Mouse (Mus musculus): ENCODE results near the gene Qpctl. TPM values are rescaled to one million over a fixed set of nuclear protein-coding genes. Genes with fewer than 3 reads are reported as not detected.
A peak's percentile ranks its signal among the peaks of the same experiment; 100 is the strongest.

The Qpctl gene
- polyA plus RNA-seq, 1 experiment from 2014 or later = 9.5 TPM

DNA sequence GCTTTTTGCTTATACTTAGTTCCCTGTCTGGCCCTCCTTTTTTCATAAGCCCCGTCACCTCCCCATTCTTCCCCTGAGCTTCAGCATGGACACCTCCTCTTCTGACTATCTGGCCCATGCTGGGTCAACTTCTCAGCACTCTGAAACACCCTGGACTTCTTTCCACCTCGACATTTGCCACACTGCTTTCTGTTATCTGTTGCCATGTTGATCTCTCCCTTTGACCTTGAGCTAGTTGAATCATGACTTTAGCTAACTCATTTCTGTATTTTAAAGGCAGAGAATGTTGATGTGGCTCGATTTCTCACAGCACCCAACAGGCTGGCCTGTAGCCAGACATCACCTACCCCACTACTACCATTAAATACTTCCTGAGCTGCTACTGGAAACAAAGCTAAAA lies 41.7 kb downstream of the Qpctl start:
- H3K27me3 ChIP-seq (replicated peaks; ENCODE audit: control insufficient read depth, insufficient read depth, low read length) = 0 out of 2 replicates have a peak, but pooled peaks cover 3% of the 10 kb centered on the region
- H3K4me1 ChIP-seq (replicated peaks; ENCODE audit: control insufficient read depth, insufficient read depth, low read length) = no peaks in the 10 kb centered on the region
- no peak overlapping the region for H3K4me3 ChIP-seq (ENCODE audit: low read depth, low read length)
- no peaks in the 10 kb centered on the region for H3K9me3 ChIP-seq (ENCODE audit: control insufficient read depth, low read length)
- no peaks in the 10 kb centered on the region for H3K36me3 ChIP-seq (ENCODE audit: control insufficient read depth, insufficient read depth, low read length)
- WGBS = 53% methylated on average over 3 of the region's 3 CpGs
- H3K27ac ChIP-seq (ENCODE audit: low read depth, low read length) = no peak overlapping the region
- DNase-seq (ENCODE audit: low spot score) = no peak
- ATAC-seq (replicated peaks; ENCODE audit: low FRiP score) = no peak
- no peak overlapping the region for H3K9ac ChIP-seq (ENCODE audit: low read depth, low read length)
- H3K4me2 ChIP-seq = no peak overlapping the region

DNA sequence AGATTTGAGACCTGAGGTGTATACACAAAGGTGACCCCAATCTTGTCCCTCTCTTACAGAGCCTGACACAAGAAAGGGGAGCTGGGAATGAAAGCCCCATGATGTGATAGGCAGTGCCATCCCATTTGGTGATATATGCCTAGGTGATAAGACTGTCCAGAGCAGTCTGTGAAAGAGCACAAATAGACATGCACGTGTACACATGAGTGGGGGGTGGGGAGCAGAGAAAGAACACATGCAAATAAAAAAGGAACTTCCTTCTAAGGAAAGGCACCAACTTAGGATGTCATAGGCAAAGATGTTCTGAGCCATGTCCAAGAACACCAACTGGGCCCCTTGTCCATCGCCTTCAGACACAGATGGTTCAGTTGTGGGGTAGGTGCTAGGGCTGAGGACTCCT lies 44.6 kb downstream of the Qpctl start:
- DNase-seq (ENCODE audit: low spot score) = no peak
- Histone ChIP-seq H3K27ac (ENCODE audit: low read depth, low read length) (no peak overlapping the region), H3K9ac (ENCODE audit: low read depth, low read length) (no peak overlapping the region), H3K4me2 (no peak overlapping the region), H3K4me1 (replicated peaks; ENCODE audit: control insufficient read depth, insufficient read depth, low read length) (no peaks in the 10 kb centered on the region), H3K36me3 (ENCODE audit: control insufficient read depth, insufficient read depth, low read length) (no peaks in the 10 kb centered on the region), H3K9me3 (ENCODE audit: control insufficient read depth, low read length) (no peaks in the 10 kb centered on the region), H3K4me3 (ENCODE audit: low read depth, low read length) (no peak overlapping the region), H3K27me3 (replicated peaks; ENCODE audit: control insufficient read depth, insufficient read depth, low read length) (peaks cover 10% of the 10 kb centered on the region)
- ATAC-seq (replicated peaks; ENCODE audit: low FRiP score) = no peak
- WGBS = 67% methylated on average over 2 of the region's 2 CpGs

DNA sequence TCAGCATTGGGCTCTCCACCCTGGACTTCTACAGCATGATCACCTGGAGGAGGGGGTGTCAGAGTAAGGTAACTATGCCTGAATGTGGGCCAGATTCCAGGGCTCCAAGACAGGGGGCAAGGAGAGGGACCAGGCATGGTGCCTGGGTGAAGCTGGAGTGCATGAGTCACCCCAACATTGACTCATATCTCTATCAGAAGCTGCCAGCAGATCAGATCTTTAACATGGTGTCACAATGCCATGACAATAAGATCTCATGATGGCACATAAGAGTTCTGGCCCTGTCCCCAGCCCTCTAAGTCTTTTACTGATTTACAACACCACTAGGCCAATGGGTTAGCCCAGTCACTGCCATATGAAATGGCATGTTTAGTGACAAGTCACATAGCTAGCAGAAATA lies 45.4 kb downstream of the Qpctl start:
- Histone ChIP-seq H3K27me3 (replicated peaks; ENCODE audit: control insufficient read depth, insufficient read depth, low read length) (peaks cover 16% of the 10 kb centered on the region), H3K9me3 (ENCODE audit: control insufficient read depth, low read length) (no peaks in the 10 kb centered on the region)
- ATAC-seq (replicated peaks; ENCODE audit: low FRiP score) = no peak

DNA sequence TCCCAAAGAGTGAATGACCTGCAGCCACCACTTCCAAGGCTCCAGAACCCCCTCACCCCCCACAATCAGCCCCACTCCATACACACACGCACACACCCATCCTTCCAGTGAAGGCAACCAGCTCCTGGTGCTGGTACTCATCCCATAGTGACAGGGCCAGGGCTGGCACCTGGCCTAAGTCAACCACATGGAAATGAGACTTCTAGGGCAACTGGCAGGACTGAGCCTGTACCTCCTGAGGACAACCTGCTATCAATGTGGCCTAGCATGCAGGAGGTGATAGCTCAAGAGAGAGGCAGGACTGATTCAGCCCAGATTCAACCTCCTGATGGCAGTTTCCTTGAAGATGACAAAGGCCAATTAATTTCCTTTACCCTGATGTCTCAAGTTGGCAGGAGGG lies 48.8 kb downstream of the Qpctl start:
- Histone ChIP-seq H3K4me2 (no peak overlapping the region), H3K36me3 (ENCODE audit: control insufficient read depth, insufficient read depth, low read length) (peaks cover 2% of the 10 kb centered on the region; the same call in 1 of the 2 replicates), H3K9ac (ENCODE audit: low read depth, low read length) (no peak overlapping the region), H3K27ac (ENCODE audit: low read depth, low read length) (no peak overlapping the region), H3K4me1 (replicated peaks; ENCODE audit: control insufficient read depth, insufficient read depth, low read length) (peaks cover 18% of the 10 kb centered on the region), H3K27me3 (replicated peaks; ENCODE audit: control insufficient read depth, insufficient read depth, low read length) (peaks cover 44% of the 10 kb centered on the region), H3K9me3 (ENCODE audit: control insufficient read depth, low read length) (no peaks in the 10 kb centered on the region), H3K4me3 (ENCODE audit: low read depth, low read length) (no peak overlapping the region)
- WGBS = 64% methylated on average over 1 of the region's 1 CpGs
- ATAC-seq (replicated peaks; ENCODE audit: low FRiP score) (no peak), DNase-seq (ENCODE audit: low spot score) (no peak)

More for the DNA sequence above, 45.4 kb downstream of the Qpctl start:
- Histone ChIP-seq H3K36me3 (ENCODE audit: control insufficient read depth, insufficient read depth, low read length) (no peaks in the 10 kb centered on the region), H3K4me2 (no peak overlapping the region), H3K27ac (ENCODE audit: low read depth, low read length) (no peak overlapping the region), H3K9ac (ENCODE audit: low read depth, low read length) (no peak overlapping the region), H3K4me1 (replicated peaks; ENCODE audit: control insufficient read depth, insufficient read depth, low read length) (no peaks in the 10 kb centered on the region), H3K4me3 (ENCODE audit: low read depth, low read length) (no peak overlapping the region)
- DNase-seq (ENCODE audit: low spot score) = no peak

DNA sequence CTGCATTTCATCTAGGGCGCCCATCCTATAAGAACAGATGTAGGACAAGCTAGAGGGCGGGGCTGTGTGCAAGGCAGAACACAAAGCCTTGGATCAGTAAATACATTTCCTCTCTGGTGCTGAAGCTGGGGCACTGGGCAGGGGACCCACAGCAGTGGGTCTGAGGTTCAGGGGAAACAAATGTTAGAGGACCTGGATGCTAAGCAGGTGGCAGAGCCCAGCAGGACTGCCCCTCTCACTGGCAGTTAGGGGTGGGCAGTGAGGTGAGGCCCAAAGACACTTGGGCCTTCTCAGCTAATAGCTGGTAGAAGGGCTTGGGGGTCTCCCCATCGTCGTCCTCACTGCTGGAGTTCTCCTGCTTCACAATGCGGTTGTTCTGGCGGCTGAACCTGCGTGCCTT lies 50.3 kb downstream of the Qpctl start:
- Histone ChIP-seq H3K9ac (ENCODE audit: low read depth, low read length) (no peak overlapping the region), H3K27me3 (replicated peaks; ENCODE audit: control insufficient read depth, insufficient read depth, low read length) (peaks cover 51% of the 10 kb centered on the region), H3K4me2 (no peak overlapping the region), H3K27ac (ENCODE audit: low read depth, low read length) (no peak overlapping the region), H3K9me3 (ENCODE audit: control insufficient read depth, low read length) (no peaks in the 10 kb centered on the region), H3K36me3 (ENCODE audit: control insufficient read depth, insufficient read depth, low read length) (peaks cover 2% of the 10 kb centered on the region; the same call in 1 of the 2 replicates), H3K4me3 (ENCODE audit: low read depth, low read length) (no peak overlapping the region), H3K4me1 (replicated peaks; ENCODE audit: control insufficient read depth, insufficient read depth, low read length) (peaks cover 21% of the 10 kb centered on the region)
- no peak for DNase-seq (ENCODE audit: low spot score)
- 62% methylated on average over 7 of the region's 7 CpGs for WGBS
- ATAC-seq (replicated peaks; ENCODE audit: low FRiP score) = no peak

DNA sequence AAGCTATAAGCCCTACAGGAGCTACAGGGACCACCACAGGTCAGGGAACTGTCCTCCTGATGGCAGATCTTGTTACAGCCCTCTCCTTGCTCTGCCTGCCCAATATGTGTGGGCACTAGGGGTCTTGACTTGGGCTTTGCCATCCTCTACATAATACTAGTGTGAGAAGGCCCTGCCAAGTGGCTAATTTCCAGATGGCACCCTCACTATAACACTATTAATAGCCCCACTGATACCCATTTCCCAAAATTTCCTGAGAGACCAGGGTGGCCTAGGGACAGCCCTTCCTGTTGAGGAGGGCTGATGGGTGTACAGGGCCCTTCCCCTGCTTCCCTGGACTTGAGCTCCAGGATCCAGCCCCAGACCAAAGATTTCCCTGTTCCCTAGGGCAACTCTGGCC lies 51.2 kb downstream of the Qpctl start:
- H3K27me3 ChIP-seq (replicated peaks; ENCODE audit: control insufficient read depth, insufficient read depth, low read length) = peaks cover 49% of the 10 kb centered on the region
- ATAC-seq (replicated peaks; ENCODE audit: low FRiP score) (no peak), DNase-seq (ENCODE audit: low spot score) (no peak)
- no peak overlapping the region for H3K9ac ChIP-seq (ENCODE audit: low read depth, low read length)
- H3K4me2 ChIP-seq = no peak overlapping the region
- H3K4me1 ChIP-seq (replicated peaks; ENCODE audit: control insufficient read depth, insufficient read depth, low read length) = peaks cover 26% of the 10 kb centered on the region
- no peaks in the 10 kb centered on the region for H3K9me3 ChIP-seq (ENCODE audit: control insufficient read depth, low read length)
- H3K27ac ChIP-seq (ENCODE audit: low read depth, low read length) = no peak overlapping the region
- H3K4me3 ChIP-seq (ENCODE audit: low read depth, low read length) = no peak overlapping the region
- peaks cover 2% of the 10 kb centered on the region; the same call in 1 of the 2 replicates for H3K36me3 ChIP-seq (ENCODE audit: control insufficient read depth, insufficient read depth, low read length)

DNA sequence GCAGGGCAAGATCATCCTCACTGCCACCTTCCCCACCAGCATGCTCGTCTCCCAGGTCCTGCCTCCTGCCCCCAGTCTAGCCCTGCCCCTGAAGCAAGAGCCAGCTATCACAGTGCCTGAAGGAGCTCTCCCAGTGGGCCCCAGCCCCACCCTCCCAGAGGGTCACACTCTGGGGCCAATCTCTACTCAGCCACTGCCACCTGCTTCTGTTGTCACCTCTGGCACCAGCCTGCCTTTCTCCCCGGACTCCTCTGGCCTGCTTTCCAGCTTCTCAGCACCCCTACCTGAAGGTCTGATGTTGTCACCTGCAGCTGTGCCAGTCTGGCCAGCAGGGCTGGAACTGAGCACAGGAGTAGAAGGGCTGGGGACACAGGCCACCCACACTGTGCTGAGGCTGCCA lies 51.9 kb downstream of the Qpctl start:
- H3K4me1 ChIP-seq (replicated peaks; ENCODE audit: control insufficient read depth, insufficient read depth, low read length) = peaks cover 33% of the 10 kb centered on the region
- no peaks in the 10 kb centered on the region for H3K9me3 ChIP-seq (ENCODE audit: control insufficient read depth, low read length)
- 44% methylated on average over 2 of the region's 2 CpGs for WGBS

DNA sequence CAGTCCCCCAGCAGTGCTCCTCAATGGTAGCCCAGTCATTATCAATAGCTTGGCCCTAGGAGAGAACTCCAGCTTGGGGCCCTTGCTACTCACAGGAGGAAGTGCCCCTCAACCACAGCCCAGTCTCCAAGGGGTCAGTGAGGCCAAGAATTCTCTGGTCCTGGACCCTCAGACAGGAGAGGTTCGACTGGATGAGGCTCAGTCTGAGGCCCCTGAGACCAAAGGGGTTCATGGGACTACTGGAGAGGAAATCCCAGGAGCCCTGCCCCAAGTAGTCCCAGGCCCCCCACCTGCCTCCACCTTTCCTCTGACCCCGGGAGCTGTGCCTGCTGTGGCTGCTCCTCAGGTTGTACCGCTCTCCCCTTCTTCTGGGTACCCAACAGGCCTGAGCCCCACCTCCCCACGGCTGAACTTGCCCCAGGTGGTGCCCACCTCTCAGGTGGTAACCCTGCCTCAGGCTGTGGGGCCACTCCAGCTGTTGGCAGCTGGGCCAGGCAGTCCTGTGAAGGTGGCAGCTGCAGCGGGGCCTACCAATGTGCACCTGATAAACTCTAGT lies 52.6 kb downstream of the Qpctl start:
- Histone ChIP-seq H3K9ac (ENCODE audit: low read depth, low read length) (peak overlapping the region; percentile 76; the same call in 1 of the 2 replicates), H3K9me3 (ENCODE audit: control insufficient read depth, low read length) (no peaks in the 10 kb centered on the region), H3K27ac (ENCODE audit: low read depth, low read length) (no peak overlapping the region), H3K27me3 (replicated peaks; ENCODE audit: control insufficient read depth, insufficient read depth, low read length) (peaks cover 59% of the 10 kb centered on the region), H3K4me3 (ENCODE audit: low read depth, low read length) (peak overlapping the region; percentile 66), H3K4me2 (peak overlapping the region; percentile 95), H3K4me1 (replicated peaks; ENCODE audit: control insufficient read depth, insufficient read depth, low read length) (peaks cover 35% of the 10 kb centered on the region), H3K36me3 (ENCODE audit: control insufficient read depth, insufficient read depth, low read length) (peaks cover 2% of the 10 kb centered on the region; the same call in 1 of the 2 replicates)
- DNase-seq (ENCODE audit: low spot score) (no peak), ATAC-seq (replicated peaks; ENCODE audit: low FRiP score) (no peak)
- 53% methylated on average over 5 of the region's 5 CpGs for WGBS

More for the DNA sequence above, 51.9 kb downstream of the Qpctl start:
- Histone ChIP-seq H3K36me3 (ENCODE audit: control insufficient read depth, insufficient read depth, low read length) (peaks cover 2% of the 10 kb centered on the region; the same call in 1 of the 2 replicates), H3K4me2 (no peak overlapping the region), H3K27me3 (replicated peaks; ENCODE audit: control insufficient read depth, insufficient read depth, low read length) (peaks cover 52% of the 10 kb centered on the region), H3K4me3 (ENCODE audit: low read depth, low read length) (no peak overlapping the region), H3K9ac (ENCODE audit: low read depth, low read length) (no peak overlapping the region), H3K27ac (ENCODE audit: low read depth, low read length) (no peak overlapping the region)
- ATAC-seq (replicated peaks; ENCODE audit: low FRiP score) = no peak
- no peak for DNase-seq (ENCODE audit: low spot score)

DNA sequence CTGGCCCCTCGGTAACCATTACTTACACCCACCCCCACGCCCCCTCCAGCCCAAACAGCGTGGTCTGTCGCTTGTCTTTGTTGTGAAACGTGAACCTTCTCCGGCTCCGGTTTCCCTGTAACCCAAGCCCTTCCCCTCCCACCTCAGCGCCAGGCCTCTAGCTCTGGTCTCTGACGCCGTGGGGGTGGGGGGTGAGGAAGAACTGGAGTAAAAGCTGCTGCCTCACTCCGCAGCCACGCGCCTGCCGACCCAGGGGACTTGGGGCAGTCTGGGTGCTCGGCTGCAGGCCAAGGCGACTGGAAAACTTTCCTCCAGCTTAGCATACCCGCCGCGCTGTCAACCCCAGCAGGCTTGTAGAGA lies 53.4 kb downstream of the Qpctl start:
- WGBS = under 1% methylated on average over 19 of the region's 19 CpGs
- peak overlapping the region; percentile 66 for H3K4me3 ChIP-seq (ENCODE audit: low read depth, low read length)
- peak overlapping the region; percentile 76 for H3K9ac ChIP-seq (ENCODE audit: low read depth, low read length)
- H3K27ac ChIP-seq (ENCODE audit: low read depth, low read length) = peak overlapping the region; percentile 83
- H3K9me3 ChIP-seq (ENCODE audit: control insufficient read depth, low read length) = no peaks in the 10 kb centered on the region
- peaks cover 35% of the 10 kb centered on the region for H3K4me1 ChIP-seq (replicated peaks; ENCODE audit: control insufficient read depth, insufficient read depth, low read length)
- H3K27me3 ChIP-seq (replicated peaks; ENCODE audit: control insufficient read depth, insufficient read depth, low read length) = peaks cover 67% of the 10 kb centered on the region
- DNase-seq (ENCODE audit: low spot score) (peak; percentile 76), ATAC-seq (replicated peaks; ENCODE audit: low FRiP score) (no peak)
- H3K36me3 ChIP-seq (ENCODE audit: control insufficient read depth, insufficient read depth, low read length) = peaks cover 6% of the 10 kb centered on the region; the same call in 1 of the 2 replicates
- peak overlapping the region; percentile 95 for H3K4me2 ChIP-seq
